18 mouse cellular contexts compared by ENCODE assay signal in the genomic region with DNA sequence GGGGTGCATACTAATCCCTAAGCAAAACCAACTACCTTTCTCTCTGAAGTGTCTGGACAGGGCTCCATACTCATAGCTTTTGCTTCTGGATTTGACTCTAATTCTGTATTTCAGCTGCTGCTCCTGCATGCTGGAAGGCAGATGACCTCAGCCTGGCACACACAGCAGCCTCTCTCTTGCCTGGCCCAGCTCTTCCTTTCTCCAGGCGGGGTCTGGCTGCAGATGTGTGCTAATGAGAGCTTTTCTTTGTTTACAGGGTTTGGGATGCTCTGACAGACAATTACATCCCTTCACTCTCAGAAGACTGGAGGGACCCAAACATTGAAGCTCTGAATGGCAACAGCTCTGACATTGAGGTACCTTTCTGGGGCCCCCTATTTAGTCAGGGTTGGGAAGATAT. TPM values are rescaled to one million over a fixed set of nuclear protein-coding genes. Genes with fewer than 3 reads are reported as not detected.
DNase-seq lines count a peak whose midpoint lies in the region; ATAC-seq and TF ChIP-seq lines count a peak whose summit lies in the region.
"Had no signal": no experiment of that assay in that cellular context is flagged by ENCODE, and none has a peak within 500 bp of the region (broad histone marks: within the 10 kb centered on the region; RNA-seq: fewer than 3 reads in every experiment).

No protein-coding gene starts in this region.

- no peak for ATAC-seq in heart, embryonic 11.5 days (replicated peaks; ENCODE audit: insufficient number of reproducible peaks, low FRiP score, low TSS enrichment)
- ATAC-seq: forebrain, embryonic 14.5 days had no signal

- TF ChIP-seq CTCF in layer of hippocampus, adult 2 months (conservative IDR thresholded peaks at IDR 0.05) = no peak

- H3K4me3 ChIP-seq in heart, embryonic 11.5 days (ENCODE audit: low read depth, low read length) = no peak overlapping the region
- no peak overlapping the region for H3K4me3 ChIP-seq in layer of hippocampus, adult 2 months
- H3K4me3 ChIP-seq: heart, embryonic 15.5 days; limb, embryonic 12.5 days; liver, embryonic 13.5 days; lung, embryonic 15.5 days had no signal

- 41% methylated on average over 1 of the region's 1 CpGs for WGBS in heart, embryonic 11.5 days (ENCODE audit: insufficient replicate concordance)

- H3K4me2 ChIP-seq in heart, embryonic 11.5 days = no peak overlapping the region
- H3K4me2 ChIP-seq: heart, embryonic 15.5 days; limb, embryonic 12.5 days; liver, embryonic 13.5 days; lung, embryonic 15.5 days had no signal

- no peaks in the 10 kb centered on the region for H3K27me3 ChIP-seq in heart, embryonic 11.5 days (ENCODE audit: control insufficient read depth, insufficient read depth, low read length)
- H3K27me3 ChIP-seq: heart, embryonic 15.5 days; limb, embryonic 12.5 days; liver, embryonic 13.5 days; lung, embryonic 15.5 days had no signal

- H3K4me1 ChIP-seq in heart, embryonic 11.5 days (ENCODE audit: control insufficient read depth, insufficient read depth, low read length) = no peaks in the 10 kb centered on the region
- H3K4me1 ChIP-seq: heart, embryonic 15.5 days; limb, embryonic 12.5 days; liver, embryonic 13.5 days; lung, embryonic 15.5 days had no signal

- no peaks in the 10 kb centered on the region for H3K36me3 ChIP-seq in heart, embryonic 11.5 days (ENCODE audit: control insufficient read depth, insufficient read depth, low read length)
- H3K36me3 ChIP-seq: G1E; heart, embryonic 15.5 days; limb, embryonic 12.5 days; liver, embryonic 13.5 days; lung, embryonic 15.5 days had no signal

- no peaks in the 10 kb centered on the region for H3K9me3 ChIP-seq in heart, embryonic 11.5 days (replicated peaks; ENCODE audit: control insufficient read depth, low read length)
- H3K9me3 ChIP-seq: G1E; heart, embryonic 15.5 days; limb, embryonic 12.5 days; liver, embryonic 13.5 days; lung, embryonic 15.5 days had no signal

- DNase-seq in heart, adult 11 months = peak; percentile 79
- peak; percentile 49 for DNase-seq in retina, postnatal 1 day
- no peak for DNase-seq in retina, embryonic 14.5 days (ENCODE audit: low spot score)
- peak in 1 of 2 experiments; percentile 33 for DNase-seq in layer of hippocampus, adult 2 months (ENCODE audit: low spot score in 2 of 2)
- peak; percentile 24 to 51 for DNase-seq in layer of hippocampus, postnatal 36 days
- DNase-seq in adrenal gland, adult 8-10 months = no peak
- no peak for DNase-seq in ovary, adult 18-20 months (ENCODE audit: low spot score)
- DNase-seq: cerebellum, postnatal 14 days; kidney, adult 9 months; liver, embryonic 13.5 days; midbrain, embryonic 14.5 days; thymus, adult 2 months had no signal

- no peak overlapping the region for H3K27ac ChIP-seq in heart, embryonic 11.5 days (ENCODE audit: low read depth, low read length)
- peak overlapping the region; percentile 79 for H3K27ac ChIP-seq in layer of hippocampus, adult 2 months
- H3K27ac ChIP-seq: heart, embryonic 15.5 days; limb, embryonic 12.5 days; liver, embryonic 13.5 days; lung, embryonic 15.5 days had no signal

- H3K9ac ChIP-seq in heart, embryonic 11.5 days (ENCODE audit: low read depth, low read length) = no peak overlapping the region
- H3K9ac ChIP-seq: heart, embryonic 15.5 days; limb, embryonic 12.5 days; liver, embryonic 13.5 days; lung, embryonic 15.5 days had no signal

RNA-seq across cellular contexts. Expression of gene Fez1, which starts 28.4 kb away (rescaled TPM):
- 3.6 and 3.9 TPM in 2 replicates for polyA plus RNA-seq in heart, embryonic 11.5 days (2014; fragmentation: Nextera tagmentation; extraction: Ambion mirVana)
- total RNA-seq in layer of hippocampus, adult 2 months (2021) = 100 to 1,000 TPM; 274 to 276 TPM
- 100 to 1,000 TPM; 287 to 299 TPM for total RNA-seq in layer of hippocampus, postnatal 36 days (2021)
- 10 to 100 TPM in 1 of 4 experiments, 1 to 10 TPM in 3; 5.7 to 10.3 (median 7.5) TPM for total RNA-seq in adrenal gland, adult 8-10 months (2022)
- polyA plus RNA-seq: G1E had no signal

RNA-seq across cellular contexts. Expression of gene Ei24, which starts 52.9 kb away (rescaled TPM):
- 38.2 and 38.7 TPM in 2 replicates for polyA plus RNA-seq in heart, embryonic 11.5 days (2014; fragmentation: Nextera tagmentation; extraction: Ambion mirVana)
- 100 to 1,000 TPM in 1 of 2 experiments, 10 to 100 TPM in 1; 97.7 to 102 TPM for total RNA-seq in layer of hippocampus, adult 2 months (2021)
- total RNA-seq in layer of hippocampus, postnatal 36 days (2021) = 100 to 1,000 TPM in 1 of 2 experiments, 10 to 100 TPM in 1; 90.0 to 100 TPM
- total RNA-seq in adrenal gland, adult 8-10 months (2022) = 100 to 1,000 TPM; 117 to 124 (median 122) TPM

Comparison
In these comparisons a context has a peak if more than half of its experiments do, and no peak if none do; other contexts are left out.
1. DNase-seq: peak in heart, adult 11 months (single experiment), retina, postnatal 1 day (single experiment) and layer of hippocampus, postnatal 36 days (2 of 2); none in retina, embryonic 14.5 days (single experiment), adrenal gland, adult 8-10 months (single experiment) and ovary, adult 18-20 months (single experiment).
2. RNA of gene Fez1, which starts 28.4 kb away (total RNA-seq): 287 to 299 TPM in layer of hippocampus, postnatal 36 days and 274 to 276 TPM in layer of hippocampus, adult 2 months; 5.7 to 10.3 TPM in adrenal gland, adult 8-10 months; every median in the first group is over 10 times any median in the second.